Mouse (Mus musculus): ENCODE results near the gene Vmn2r62. TPM values are rescaled to one million over a fixed set of nuclear protein-coding genes. Genes with fewer than 3 reads are reported as not detected.
"Not testable (repeated sequence)": the region's sequence is repeated elsewhere in the genome, so short reads cannot be mapped to it uniquely, and the experiment has no call there.

The Vmn2r62 gene
- polyA plus RNA-seq (2015; fragmentation: Nextera tagmentation; extraction: Ambion mirVana) = not detected in 2 replicates

GRCm38 (mm10) chr7:42793425-42793824 is at the start of gene Vmn2r62:
TSS of gene Vmn2r62 (minus strand) at chr7:42793525.
- WGBS = no CpG with 5 or more reads among the region's 1 CpGs
- not testable (repeated sequence) for H3K9me3 ChIP-seq; H3K4me1 ChIP-seq; H3K9ac ChIP-seq; ATAC-seq (ENCODE audit: low FRiP score, low read depth); H3K36me3 ChIP-seq; H3K27me3 ChIP-seq; H3K27ac ChIP-seq; H3K4me2 ChIP-seq (replicated peaks); H3K4me3 ChIP-seq

GRCm38 (mm10) chr7:42838366-42838765 is 45.0 kb upstream of the Vmn2r62 start:
- H3K9ac ChIP-seq; ATAC-seq (ENCODE audit: low FRiP score, low read depth); H3K27me3 ChIP-seq; H3K36me3 ChIP-seq; H3K27ac ChIP-seq; H3K4me1 ChIP-seq; H3K4me3 ChIP-seq; H3K4me2 ChIP-seq (replicated peaks): not testable (repeated sequence)
- peaks cover 11% of the 10 kb centered on the region for H3K9me3 ChIP-seq

GRCm38 (mm10) chr7:42832221-42832620 is 38.9 kb upstream of the Vmn2r62 start:
- no peak for ATAC-seq (ENCODE audit: low FRiP score, low read depth)
- Histone ChIP-seq H3K27ac (no peak overlapping the region), H3K4me2 (replicated peaks) (no peak overlapping the region), H3K36me3 (no peaks in the 10 kb centered on the region), H3K27me3 (no peaks in the 10 kb centered on the region), H3K4me1 (no peaks in the 10 kb centered on the region), H3K9ac (no peak overlapping the region), H3K9me3 (peaks cover 10% of the 10 kb centered on the region), H3K4me3 (no peak overlapping the region)
- 80% methylated on average over 3 of the region's 3 CpGs for WGBS

GRCm38 (mm10) chr7:42749836-42750235 is 43.5 kb downstream of the Vmn2r62 start:
- no peaks in the 10 kb centered on the region for H3K27me3 ChIP-seq
- no peaks in the 10 kb centered on the region for H3K36me3 ChIP-seq
- no peak overlapping the region for H3K4me3 ChIP-seq
- WGBS = 55% methylated on average over 20 of the region's 20 CpGs
- H3K27ac ChIP-seq = no peak overlapping the region
- ATAC-seq (ENCODE audit: low FRiP score, low read depth) = no peak
- H3K4me2 ChIP-seq (replicated peaks) = no peak overlapping the region
- no peaks in the 10 kb centered on the region for H3K4me1 ChIP-seq
- H3K9ac ChIP-seq = no peak overlapping the region
- H3K9me3 ChIP-seq = peaks cover 12% of the 10 kb centered on the region

GRCm38 (mm10) chr7:42738536-42739210 is 54.7 kb downstream of the Vmn2r62 start:
- 87% methylated on average over 10 of the region's 10 CpGs for WGBS
- Histone ChIP-seq H3K36me3 (no peaks in the 10 kb centered on the region), H3K27me3 (no peaks in the 10 kb centered on the region), H3K9ac (no peak overlapping the region), H3K4me1 (no peaks in the 10 kb centered on the region), H3K4me3 (no peak overlapping the region), H3K9me3 (peaks cover 17% of the 10 kb centered on the region), H3K4me2 (replicated peaks) (no peak overlapping the region), H3K27ac (no peak overlapping the region)
- ATAC-seq (ENCODE audit: low FRiP score, low read depth) = no peak

GRCm38 (mm10) chr7:42726917-42727316 is 66.4 kb downstream of the Vmn2r62 start, which contains the start of gene Gm17067:
TSS of gene Gm17067 (minus strand) at chr7:42727017.
- H3K36me3 ChIP-seq = not testable (repeated sequence)

More at GRCm38 (mm10) chr7:42726917-42727316, 66.4 kb downstream of the Vmn2r62 start, which contains the start of gene Gm17067:
- H3K27ac ChIP-seq; H3K4me2 ChIP-seq (replicated peaks); H3K4me3 ChIP-seq; H3K9ac ChIP-seq; H3K27me3 ChIP-seq; ATAC-seq (ENCODE audit: low FRiP score, low read depth); H3K4me1 ChIP-seq: not testable (repeated sequence)
- 84% methylated on average over 4 of the region's 4 CpGs for WGBS
- peaks cover 17% of the 10 kb centered on the region; the same call in 1 of the 2 replicates for H3K9me3 ChIP-seq

Other genes starting within 250 kb of the Vmn2r62 start
- gene Gm21028, start 214.9 kb downstream of the Vmn2r62 start, polyA plus RNA-seq (2015; fragmentation: Nextera tagmentation; extraction: Ambion mirVana) = not detected in 2 replicates
- gene Zfp977, start 201.0 kb downstream of the Vmn2r62 start, polyA plus RNA-seq (2015; fragmentation: Nextera tagmentation; extraction: Ambion mirVana) = 1.8 and 2.2 TPM in 2 replicates
- 3.7 and 3.8 TPM in 2 replicates for gene Zfp976, start 150.9 kb downstream of the Vmn2r62 start, polyA plus RNA-seq (2015; fragmentation: Nextera tagmentation; extraction: Ambion mirVana)
- gene Zfp975, start 100.8 kb downstream of the Vmn2r62 start, polyA plus RNA-seq (2015; fragmentation: Nextera tagmentation; extraction: Ambion mirVana) = 9.1 and 10.0 TPM in 2 replicates
- not detected in 2 replicates for gene Gm17067, start 66.5 kb downstream of the Vmn2r62 start, polyA plus RNA-seq (2015; fragmentation: Nextera tagmentation; extraction: Ambion mirVana)
- not detected in 2 replicates for gene Gm2381, start 73.7 kb upstream of the Vmn2r62 start, polyA plus RNA-seq (2015; fragmentation: Nextera tagmentation; extraction: Ambion mirVana)
- gene Vmn2r63, start 140.3 kb upstream of the Vmn2r62 start, polyA plus RNA-seq (2015; fragmentation: Nextera tagmentation; extraction: Ambion mirVana) = not detected in 2 replicates
- not detected in 2 replicates for gene Gm9268, start 225.2 kb upstream of the Vmn2r62 start, polyA plus RNA-seq (2015; fragmentation: Nextera tagmentation; extraction: Ambion mirVana)

Data from limb, embryonic 13.5 days (tissue).